Mouse (Mus musculus) myocyte (in vitro differentiated cells): Measurements from ENCODE around the gene Sec62. TPM values are rescaled to one million over a fixed set of nuclear protein-coding genes. Genes with fewer than 3 reads are reported as not detected.

Experiments used
- H3K27me3 ChIP-seq: one replicate; pipeline ENCODE4 v1.6.1; 2011; ENCODE audit not compliant: control insufficient read depth, insufficient read depth, insufficient read length
- H3K36me3 ChIP-seq: one replicate; pipeline ENCODE4 v1.6.1; 2011; ENCODE audit not compliant: control insufficient read depth, insufficient read depth
- H3K4me2 ChIP-seq: one replicate; pipeline ENCODE4 v1.6.1; 2011; ENCODE audit warnings: low read depth, control low read depth
- H3K4me3 ChIP-seq: one replicate; pipeline ENCODE4 v1.5.1; 2011; ENCODE audit warnings: mild to moderate bottlenecking, control low read depth, moderate library complexity
- H3K79me2 ChIP-seq: one replicate; pipeline ENCODE4 v1.6.1; 2011; ENCODE audit not compliant: control insufficient read depth, insufficient read depth
- H3ac ChIP-seq: one replicate; pipeline ENCODE4 v1.6.1; 2011; ENCODE audit not compliant: control insufficient read depth, insufficient read length
- CEBPB ChIP-seq: IDR thresholded peaks from 2 replicates; pipeline ENCODE4 v1.6.1; 2011; ENCODE audit warnings: mild to moderate bottlenecking, moderate library complexity; ENCODE audit not compliant: poor library complexity, insufficient read depth, severe bottlenecking
- E2F4 ChIP-seq: IDR thresholded peaks from one replicate; pipeline ENCODE4 v1.6.1; 2011; ENCODE audit warnings: mild to moderate bottlenecking, control low read depth, moderate library complexity; ENCODE audit not compliant: insufficient read depth
- MAX ChIP-seq: IDR thresholded peaks from one replicate; pipeline ENCODE4 v1.6.1; 2011; ENCODE audit warnings: low read depth, mild to moderate bottlenecking, control low read depth
- MYOD1 ChIP-seq, 3 experiments: IDR thresholded peaks; one replicate each; pipeline ENCODE4 v1.6.1; 2011; ENCODE audit warnings: control low read depth in 2 of 3, low read depth in 2 of 3, mild to moderate bottlenecking in 2 of 3, moderate library complexity in 1 of 3; ENCODE audit not compliant: insufficient read length in 2 of 3, control insufficient read depth in 1 of 3
- MYOG ChIP-seq, 3 experiments: IDR thresholded peaks; one replicate each; pipeline ENCODE4 v1.6.1; 2011; ENCODE audit warnings: control low read depth in 2 of 3, low read depth in 2 of 3, mild to moderate bottlenecking in 2 of 3; ENCODE audit not compliant: insufficient read length in 2 of 3, control insufficient read depth in 1 of 3, insufficient read depth in 1 of 3
- POLR2A ChIP-seq: IDR thresholded peaks from one replicate; pipeline ENCODE4 v1.6.1; 2011; ENCODE audit warnings: low read depth, mild to moderate bottlenecking, control low read depth, moderate library complexity; ENCODE audit not compliant: insufficient read length
- POLR2AphosphoS2 ChIP-seq: IDR thresholded peaks from one replicate; pipeline ENCODE4 v1.6.1; 2011; ENCODE audit warnings: low read depth, control low read depth; ENCODE audit not compliant: insufficient read length
- REST ChIP-seq: IDR thresholded peaks from one replicate; pipeline ENCODE4 v1.6.1; 2011; ENCODE audit warnings: mild to moderate bottlenecking, control low read depth, moderate library complexity; ENCODE audit not compliant: insufficient read depth, insufficient read length
- SRF ChIP-seq: IDR thresholded peaks from one replicate; pipeline ENCODE4 v1.6.1; 2011; ENCODE audit warnings: low read depth; ENCODE audit not compliant: control insufficient read depth, insufficient read length
- TCF12 ChIP-seq: IDR thresholded peaks from one replicate; pipeline ENCODE4 v1.6.1; 2011; ENCODE audit warnings: mild to moderate bottlenecking, control low read depth; ENCODE audit not compliant: poor library complexity, insufficient read depth, severe bottlenecking
- TCF3 ChIP-seq: IDR thresholded peaks from one replicate; pipeline ENCODE4 v1.6.1; 2011; ENCODE audit warnings: low read depth, control low read depth; ENCODE audit not compliant: insufficient read length
- USF1 ChIP-seq: IDR thresholded peaks from one replicate; pipeline ENCODE4 v1.6.1; 2011; ENCODE audit warnings: low read depth, mild to moderate bottlenecking, control low read depth, moderate library complexity
- polyA plus RNA-seq: library from polyadenylated mRNA; unstranded; fragments of >200 nt; fragmentation: generic; extraction: Trizol; gene quantifications from one replicate; pipeline ENCODE4 v1.2.1, GENCODE M21; 2012; ENCODE audit warnings: missing spikeins

The Sec62 gene
- polyA plus RNA-seq, 1 experiment, result 19.5 TPM

DNA sequence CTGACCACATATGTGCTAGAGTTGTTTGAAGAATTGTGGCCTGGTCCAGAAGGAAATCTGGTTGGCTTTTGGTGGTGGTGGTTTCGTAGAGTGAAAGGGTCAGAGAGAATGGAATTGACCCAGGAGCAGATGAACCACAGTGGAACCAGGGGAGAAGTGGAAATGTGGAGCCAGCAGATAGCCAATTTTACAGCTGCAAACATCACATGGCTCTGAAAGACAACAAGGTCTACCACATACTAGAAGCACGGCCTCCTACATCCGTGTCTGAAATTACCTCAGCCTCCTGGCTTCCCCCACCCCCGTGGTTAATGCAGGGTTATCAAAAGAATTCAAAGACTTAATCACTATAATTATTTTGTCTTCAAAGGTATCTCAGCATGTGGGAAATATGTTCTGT lies 27.8 kb upstream of the Sec62 start:
- H3K4me2 ChIP-seq, result no peak overlapping the region
- no peak for TF ChIP-seq MYOD1 (IDR thresholded peaks at IDR 0.05; ENCODE audit: control insufficient read depth in 1 of 3, insufficient read length in 2 of 3, low read depth in 2 of 3)
- no peak for TF ChIP-seq REST
- TF ChIP-seq TCF12, result no peak
- TF ChIP-seq USF1, result no peak
- TF ChIP-seq CEBPB, result no peak
- no peak for TF ChIP-seq MAX
- no peak for TF ChIP-seq E2F4
- no peak for TF ChIP-seq SRF
- TF ChIP-seq POLR2A, result no peak
- TF ChIP-seq MYOG (IDR thresholded peaks at IDR 0.05; ENCODE audit: control insufficient read depth in 1 of 3, insufficient read depth in 1 of 3, insufficient read length in 2 of 3, low read depth in 2 of 3), result no peak
- TF ChIP-seq POLR2AphosphoS2, result no peak
- TF ChIP-seq TCF3, result no peak
- H3K27me3 ChIP-seq, result no peaks in the 10 kb centered on the region
- no peaks in the 10 kb centered on the region for H3K36me3 ChIP-seq
- H3ac ChIP-seq, result no peak overlapping the region
- no peaks in the 10 kb centered on the region for H3K79me2 ChIP-seq
- no peak overlapping the region for H3K4me3 ChIP-seq

DNA sequence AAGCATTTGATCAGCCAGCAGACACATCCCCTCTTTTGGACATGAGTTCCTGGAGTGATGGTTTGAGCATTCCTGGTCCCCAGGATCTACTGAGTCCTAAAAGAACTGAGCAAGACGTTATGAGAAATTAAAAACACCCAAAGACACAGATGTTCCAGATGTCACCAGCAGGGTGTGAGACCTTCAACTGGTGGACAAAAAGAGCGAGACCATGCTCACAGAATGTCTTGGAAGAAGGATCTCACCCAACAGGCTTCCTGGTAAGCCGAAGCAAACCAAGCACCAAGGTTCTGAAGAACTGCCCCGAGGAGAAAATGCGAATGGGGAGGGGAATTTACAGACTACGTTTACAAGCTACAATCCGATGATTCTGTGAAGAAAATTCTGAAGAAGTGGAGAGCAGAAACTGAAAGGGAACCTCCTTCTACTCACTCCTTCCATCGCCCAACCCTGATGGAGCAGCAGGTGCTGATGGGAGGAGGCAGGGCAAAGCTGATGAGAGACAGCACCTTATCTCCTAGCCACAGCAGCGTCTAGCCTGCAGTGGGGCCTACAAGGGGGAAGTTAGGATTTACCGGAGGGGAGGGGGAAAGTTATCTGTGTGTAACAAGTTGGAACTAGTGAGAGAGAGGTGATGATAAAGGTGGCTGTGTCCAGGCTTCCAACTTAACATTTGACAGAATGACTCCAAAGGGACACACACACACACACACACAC lies 27.2 kb upstream of the Sec62 start:
- Histone ChIP-seq H3K27me3 (no peaks in the 10 kb centered on the region), H3ac (no peak overlapping the region), H3K4me2 (no peak overlapping the region), H3K36me3 (no peaks in the 10 kb centered on the region), H3K79me2 (no peaks in the 10 kb centered on the region), H3K4me3 (no peak overlapping the region)
- TF ChIP-seq POLR2AphosphoS2, result no peak

DNA sequence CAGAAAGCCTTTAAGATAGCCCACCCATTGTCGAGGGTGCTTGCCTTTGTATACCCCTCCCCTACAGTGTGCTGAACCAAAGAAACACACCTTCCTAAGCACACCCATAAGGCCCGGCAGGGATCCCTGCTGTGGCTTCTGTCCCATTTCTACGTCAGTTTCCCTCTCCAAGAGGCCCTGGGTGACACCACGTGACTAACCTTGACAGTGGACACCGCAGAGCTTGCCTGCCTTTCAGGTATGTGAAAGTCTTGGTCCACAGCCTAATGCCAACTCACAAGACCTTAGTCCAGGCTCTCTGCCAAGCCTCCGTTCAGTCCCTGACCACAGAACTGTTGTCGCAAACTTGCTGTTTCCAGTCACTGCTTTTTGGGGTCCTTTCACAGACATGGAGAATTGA lies 26.5 kb upstream of the Sec62 start:
- H3ac ChIP-seq, result no peak overlapping the region
- H3K4me3 ChIP-seq, result no peak overlapping the region
- H3K4me2 ChIP-seq, result no peak overlapping the region
- no peaks in the 10 kb centered on the region for H3K36me3 ChIP-seq
- no peaks in the 10 kb centered on the region for H3K79me2 ChIP-seq
- H3K27me3 ChIP-seq, result no peaks in the 10 kb centered on the region
- TF ChIP-seq SRF (no peak), TCF12 (no peak), REST (no peak), USF1 (no peak), TCF3 (no peak), MAX (no peak)

DNA sequence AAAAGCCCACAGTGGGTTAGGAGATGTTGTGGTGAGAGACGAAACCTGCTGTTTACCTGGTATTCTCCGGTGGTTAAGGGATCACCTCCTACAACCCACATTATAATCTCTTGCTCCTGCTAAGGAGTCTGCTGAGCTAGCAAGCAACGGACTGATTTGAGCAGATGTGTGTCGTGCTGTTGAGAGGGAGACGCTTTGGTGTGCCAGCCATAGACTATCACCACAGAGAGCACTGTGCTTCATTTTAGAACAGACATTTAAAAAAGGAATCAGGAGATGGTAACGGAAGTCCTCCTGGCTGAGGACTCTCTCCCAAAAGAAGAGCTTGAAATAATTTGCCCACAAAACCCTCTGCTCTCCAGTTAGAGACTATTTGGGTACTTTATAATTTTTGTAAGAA lies 25.4 kb upstream of the Sec62 start:
- Histone ChIP-seq H3K27me3 (no peaks in the 10 kb centered on the region), H3K4me3 (no peak overlapping the region), H3ac (no peak overlapping the region), H3K4me2 (no peak overlapping the region), H3K36me3 (no peaks in the 10 kb centered on the region), H3K79me2 (no peaks in the 10 kb centered on the region)
- TF ChIP-seq POLR2A (no peak), E2F4 (no peak), MYOG (IDR thresholded peaks at IDR 0.05; ENCODE audit: control insufficient read depth in 1 of 3, insufficient read depth in 1 of 3, insufficient read length in 2 of 3, low read depth in 2 of 3) (no peak), TCF12 (no peak), SRF (no peak), TCF3 (no peak), MYOD1 (IDR thresholded peaks at IDR 0.05; ENCODE audit: control insufficient read depth in 1 of 3, insufficient read length in 2 of 3, low read depth in 2 of 3) (no peak), MAX (no peak), CEBPB (no peak), REST (no peak), USF1 (no peak), POLR2AphosphoS2 (no peak)

DNA sequence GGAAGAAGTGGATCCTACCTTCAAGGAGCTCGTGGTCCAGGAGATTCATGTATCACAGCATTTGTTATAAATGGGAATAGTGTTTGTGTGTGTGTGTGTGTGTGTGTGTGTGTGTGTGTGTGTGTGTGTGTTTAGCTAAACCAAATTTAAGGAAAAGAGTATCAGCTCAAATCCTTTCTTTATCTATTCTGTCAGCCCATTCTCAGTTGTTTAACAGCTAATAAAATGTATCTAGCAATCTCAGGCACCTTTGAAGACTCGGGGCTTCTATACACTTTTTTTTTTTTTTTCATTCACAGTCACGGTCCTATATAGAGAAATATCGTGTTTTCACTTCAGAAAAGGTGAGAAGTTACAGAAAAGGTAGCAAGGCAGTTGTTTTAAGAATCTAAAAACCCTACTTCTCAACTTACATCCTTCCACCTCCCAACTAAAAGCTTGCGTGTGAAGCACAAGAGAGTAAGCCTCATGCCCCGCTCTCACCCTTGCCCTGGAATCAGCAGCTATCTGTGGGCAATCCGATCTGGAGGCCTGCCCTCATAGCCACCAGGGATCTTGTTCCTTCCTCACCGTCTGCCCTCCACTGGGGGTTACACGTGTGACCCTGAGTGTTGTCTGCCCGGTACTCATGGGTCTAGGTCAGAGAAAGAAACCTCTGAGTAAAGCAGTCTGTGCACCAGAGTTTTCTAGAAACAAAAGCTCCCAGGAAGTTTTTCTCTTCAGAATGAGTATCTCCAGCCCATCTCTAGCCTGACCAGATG lies 22.7 kb upstream of the Sec62 start:
- H3K36me3 ChIP-seq, result no peaks in the 10 kb centered on the region
- no peak overlapping the region for H3ac ChIP-seq
- no peaks in the 10 kb centered on the region for H3K79me2 ChIP-seq
- no peak overlapping the region for H3K4me3 ChIP-seq
- TF ChIP-seq TCF12 (no peak), POLR2A (no peak), MAX (no peak)
- H3K4me2 ChIP-seq, result no peak overlapping the region
- no peaks in the 10 kb centered on the region for H3K27me3 ChIP-seq

DNA sequence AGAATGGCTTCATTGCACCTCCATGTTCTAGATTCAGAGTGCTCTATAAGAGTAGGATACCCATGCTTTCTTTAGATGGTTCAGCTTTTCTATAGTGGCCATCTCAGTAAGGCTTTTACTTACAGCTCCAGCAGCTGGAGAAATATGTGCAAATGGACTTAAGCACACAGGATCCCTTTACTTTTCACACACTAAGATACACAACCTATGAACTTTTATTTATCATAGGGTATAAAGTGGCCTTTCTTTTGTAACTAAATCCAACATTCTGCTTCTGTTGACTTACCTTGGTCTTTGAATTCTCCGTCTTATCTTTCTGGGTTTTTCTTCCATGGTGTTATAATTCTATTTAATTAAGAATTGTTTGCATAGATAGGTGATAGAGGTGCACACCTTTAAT lies 21.1 kb upstream of the Sec62 start:
- TF ChIP-seq USF1, result no peak
- no peak for TF ChIP-seq MYOG (IDR thresholded peaks at IDR 0.05; ENCODE audit: control insufficient read depth in 1 of 3, insufficient read depth in 1 of 3, insufficient read length in 2 of 3, low read depth in 2 of 3)
- no peak for TF ChIP-seq POLR2A
- no peak for TF ChIP-seq SRF
- no peak for TF ChIP-seq E2F4
- no peak for TF ChIP-seq TCF3
- TF ChIP-seq TCF12, result no peak
- no peak for TF ChIP-seq REST
- no peak for TF ChIP-seq POLR2AphosphoS2
- TF ChIP-seq CEBPB, result no peak
- TF ChIP-seq MAX, result no peak
- TF ChIP-seq MYOD1 (IDR thresholded peaks at IDR 0.05; ENCODE audit: control insufficient read depth in 1 of 3, insufficient read length in 2 of 3, low read depth in 2 of 3), result no peak
- no peak overlapping the region for H3K4me3 ChIP-seq
- no peaks in the 10 kb centered on the region for H3K79me2 ChIP-seq
- H3ac ChIP-seq, result no peak overlapping the region
- H3K36me3 ChIP-seq, result no peaks in the 10 kb centered on the region
- H3K27me3 ChIP-seq, result no peaks in the 10 kb centered on the region
- no peak overlapping the region for H3K4me2 ChIP-seq
